Mouse (Mus musculus) limb, embryonic 14.5 days (tissue): ENCODE data around the gene Cherp. TPM values are rescaled to one million over a fixed set of nuclear protein-coding genes. Genes with fewer than 3 reads are reported as not detected.

Experiments used
- ATAC-seq: fragments of 200-750 bp; cut with Nextera tagmentation; 2 replicates; pipeline ENCODE4 v1.8.0; 2017; ENCODE audit warnings: low read depth, moderate number of reproducible peaks, moderate TSS enrichment; ENCODE audit not compliant: low FRiP score
- DNase-seq: peaks from one replicate; pipeline ENCODE4 v3.0.0-alpha.2; 2015; ENCODE audit warnings: low spot score
- H3K27ac ChIP-seq: fragments of 300-500 bp; sonication (generic); replicated peaks from 2 replicates; pipeline ENCODE4 v1.5.1; 2014; ENCODE audit warnings: low read depth, mild to moderate bottlenecking, low read length, moderate library complexity, mixed read lengths
- H3K27me3 ChIP-seq: fragments of 300-500 bp; sonication (generic); 2 replicates; pipeline ENCODE4 v1.6.1; 2014; ENCODE audit warnings: low read length, mixed read lengths; ENCODE audit not compliant: control insufficient read depth, insufficient read depth
- H3K36me3 ChIP-seq: fragments of 300-500 bp; sonication (generic); 2 replicates; pipeline ENCODE4 v1.6.1; 2014; ENCODE audit warnings: mild to moderate bottlenecking, low read length, moderate library complexity, mixed read lengths; ENCODE audit not compliant: control insufficient read depth, insufficient read depth
- H3K4me1 ChIP-seq: fragments of 300-500 bp; sonication (generic); 2 replicates; pipeline ENCODE4 v1.6.1; 2014; ENCODE audit warnings: antibody characterized with exemption, low read length, mixed read lengths; ENCODE audit not compliant: control insufficient read depth, insufficient read depth
- H3K4me2 ChIP-seq: fragments of 300-500 bp; sonication (generic); replicated peaks from 2 replicates; pipeline ENCODE4 v1.6.1; 2014; ENCODE audit warnings: low read depth, mild to moderate bottlenecking, low read length, moderate library complexity; ENCODE audit not compliant: severe bottlenecking
- H3K4me3 ChIP-seq: fragments of 300-500 bp; sonication (generic); replicated peaks from 2 replicates; pipeline ENCODE4 v1.5.1; 2014; ENCODE audit warnings: low read length
- H3K9ac ChIP-seq: fragments of 300-500 bp; sonication (generic); 2 replicates; pipeline ENCODE4 v1.6.1; 2014; ENCODE audit warnings: mild to moderate bottlenecking, low read depth, low read length, moderate library complexity; ENCODE audit not compliant: severe bottlenecking
- H3K9me3 ChIP-seq: fragments of 300-500 bp; sonication (generic); 2 replicates; pipeline ENCODE4 v1.6.1; 2016; ENCODE audit warnings: low read length; ENCODE audit not compliant: control insufficient read depth
- POLR2A ChIP-seq: fragments of 200-500 bp; IDR thresholded peaks from 2 replicates; pipeline ENCODE4 v1.8.0; 2012; ENCODE audit warnings: inconsistent platforms, mild to moderate bottlenecking, moderate library complexity, borderline replicate concordance; ENCODE audit not compliant: insufficient read depth, insufficient read length; ENCODE audit errors: extremely low read depth
- WGBS: fragments of 180-500 bp; shearing (Covaris S2); extraction: QIAGEN DNeasy Blood & Tissue Kit; methylation state at CpG from one replicate; pipeline ENCODE4 v1.1.7; 2014; 5-methylcytosine and 5-hydroxymethylcytosine counted together
- polyA plus RNA-seq, 2 experiments: library from polyadenylated mRNA; depleted of rRNA in 1 of 2; stranded (reverse) in 1 of 2; unstranded in 1 of 2; fragments of >200 nt; fragmentation: Nextera tagmentation in 1 of 2; extraction: Ambion mirVana in 1 of 2; gene quantifications; 2 replicates each; pipeline versions ENCODE4 v1.2.1 to v1.2.3; 2012 to 2014

Gene Cherp
- polyA plus RNA-seq, 2 experiments, result 58.9 to 110 TPM

DNA sequence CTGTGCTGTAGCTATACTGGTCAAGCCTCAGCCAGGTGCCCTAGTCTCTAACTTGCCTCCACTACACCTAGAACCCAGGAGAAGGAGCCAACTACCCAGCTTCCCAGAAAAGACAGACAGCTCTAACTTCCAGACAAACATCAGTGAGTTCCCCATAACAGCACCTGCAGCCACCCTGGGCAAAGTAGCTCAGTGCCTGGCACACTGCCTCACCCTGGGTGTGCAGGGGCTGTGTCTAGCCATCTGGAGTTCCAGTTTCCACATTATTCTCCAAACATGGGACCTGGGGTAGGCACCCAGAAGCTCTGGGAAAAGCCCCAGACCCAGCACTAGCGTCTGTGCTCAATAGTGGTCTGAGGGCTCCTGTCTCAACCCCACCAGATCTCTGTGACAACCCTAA is 32.5 kb upstream of the Cherp start:
- TF ChIP-seq POLR2A, result no peak
- Histone ChIP-seq H3K36me3 (0 out of 2 replicates have a peak, but pooled peaks cover 11% of the 10 kb centered on the region), H3K27ac (no peak overlapping the region), H3K4me2 (no peak overlapping the region), H3K9ac (no peak overlapping the region), H3K27me3 (no peaks in the 10 kb centered on the region), H3K4me1 (no peaks in the 10 kb centered on the region), H3K4me3 (no peak overlapping the region), H3K9me3 (no peaks in the 10 kb centered on the region)
- ATAC-seq, result no peak
- DNase-seq, result no peak
- WGBS, result 65% methylated on average over 1 of the region's 1 CpGs

GRCm38 (mm10) chr8:72504637-72505314 is 29.8 kb upstream of the Cherp start:
- Histone ChIP-seq H3K9me3 (no peaks in the 10 kb centered on the region), H3K4me3 (no peak overlapping the region), H3K36me3 (peaks cover 11% of the 10 kb centered on the region; the same call in 1 of the 2 replicates), H3K9ac (no peak overlapping the region), H3K27ac (no peak overlapping the region), H3K4me2 (no peak overlapping the region), H3K4me1 (no peaks in the 10 kb centered on the region), H3K27me3 (no peaks in the 10 kb centered on the region)
- no peak for DNase-seq
- ATAC-seq, result no peak
- no peak for TF ChIP-seq POLR2A

- no peaks in the 10 kb centered on the region for H3K27me3 ChIP-seq
- TF ChIP-seq POLR2A, result no peak
- H3K27ac ChIP-seq, result no peak overlapping the region
- ATAC-seq (no peak), DNase-seq (no peak)
- no peaks in the 10 kb centered on the region for H3K4me1 ChIP-seq
- H3K36me3 ChIP-seq, result peaks cover 11% of the 10 kb centered on the region; the same call in 1 of the 2 replicates
- H3K4me2 ChIP-seq, result no peak overlapping the region
- H3K4me3 ChIP-seq, result no peak overlapping the region
- H3K9me3 ChIP-seq, result no peaks in the 10 kb centered on the region
- no peak overlapping the region for H3K9ac ChIP-seq
These were observed 29.1 kb upstream of the Cherp start for GRCm38 (mm10) chr8:72504137-72504536.

- Histone ChIP-seq H3K9ac (no peak overlapping the region), H3K4me2 (no peak overlapping the region), H3K9me3 (no peaks in the 10 kb centered on the region), H3K27ac (no peak overlapping the region), H3K4me3 (no peak overlapping the region), H3K27me3 (no peaks in the 10 kb centered on the region), H3K4me1 (no peaks in the 10 kb centered on the region), H3K36me3 (peaks cover 29% of the 10 kb centered on the region)
- DNase-seq (no peak), ATAC-seq (no peak)
- 89% methylated on average over 1 of the region's 1 CpGs for WGBS
- no peak for TF ChIP-seq POLR2A
These were observed 25.5 kb upstream of the Cherp start for GRCm38 (mm10) chr8:72500521-72500931.

- 90% methylated on average over 2 of the region's 2 CpGs for WGBS
- H3K36me3 ChIP-seq, result peaks cover 35% of the 10 kb centered on the region
These were observed 24.7 kb upstream of the Cherp start for GRCm38 (mm10) chr8:72499521-72500284.

More at GRCm38 (mm10) chr8:72499521-72500284, 24.7 kb upstream of the Cherp start:
- Histone ChIP-seq H3K9me3 (no peaks in the 10 kb centered on the region), H3K4me1 (no peaks in the 10 kb centered on the region), H3K9ac (no peak overlapping the region), H3K4me3 (no peak overlapping the region), H3K27me3 (no peaks in the 10 kb centered on the region), H3K27ac (no peak overlapping the region), H3K4me2 (no peak overlapping the region)
- TF ChIP-seq POLR2A, result no peak
- DNase-seq (no peak), ATAC-seq (no peak)
